Mouse (Mus musculus) kidney, embryonic 14.5 days (tissue): ENCODE measurements around the gene Capn10. TPM values are rescaled to one million over a fixed set of nuclear protein-coding genes. Genes with fewer than 3 reads are reported as not detected.

Experiments used
- polyA plus RNA-seq: library from polyadenylated mRNA; unstranded; fragments of >200 nt; fragmentation: Nextera tagmentation; extraction: Ambion mirVana; gene quantifications from 2 replicates; pipeline ENCODE4 v1.2.1, GENCODE M21; 2014

Gene Capn10
- polyA plus RNA-seq, 1 experiment from 2014 or later = 28.7 TPM

Other genes with a start within 250 kb of the Capn10 start
- 46.1 and 55.6 TPM in 2 replicates for gene Gpc1, start 102.7 kb upstream of the Capn10 start, polyA plus RNA-seq
- gene Ankmy1, start 31.5 kb upstream of the Capn10 start, polyA plus RNA-seq = 1.1 and 1.4 TPM in 2 replicates
- 12.5 and 13.7 TPM in 2 replicates for gene Dusp28, start 27.4 kb upstream of the Capn10 start, polyA plus RNA-seq
- gene Rnpepl1, start 23.6 kb upstream of the Capn10 start, polyA plus RNA-seq = 27.4 and 36.3 TPM in 2 replicates
- gene Gpr35, start 16.5 kb downstream of the Capn10 start, polyA plus RNA-seq = 0.16 and 0.45 TPM in 2 replicates
- gene Aqp12, start 72.0 kb downstream of the Capn10 start, polyA plus RNA-seq = not detected in 2 replicates
- 3.2 and 6.9 TPM in 2 replicates for gene Kif1a, start 167.6 kb downstream of the Capn10 start, polyA plus RNA-seq
- gene Agxt, start 200.9 kb downstream of the Capn10 start, polyA plus RNA-seq = not detected in 2 replicates
- 0.42 and 0.49 TPM in 2 replicates for gene 2310007B03Rik, start 226.6 kb downstream of the Capn10 start, polyA plus RNA-seq
- 0.14 and 0.20 TPM in 2 replicates for gene Crocc2, start 234.3 kb downstream of the Capn10 start, polyA plus RNA-seq